In the genomic region with DNA sequence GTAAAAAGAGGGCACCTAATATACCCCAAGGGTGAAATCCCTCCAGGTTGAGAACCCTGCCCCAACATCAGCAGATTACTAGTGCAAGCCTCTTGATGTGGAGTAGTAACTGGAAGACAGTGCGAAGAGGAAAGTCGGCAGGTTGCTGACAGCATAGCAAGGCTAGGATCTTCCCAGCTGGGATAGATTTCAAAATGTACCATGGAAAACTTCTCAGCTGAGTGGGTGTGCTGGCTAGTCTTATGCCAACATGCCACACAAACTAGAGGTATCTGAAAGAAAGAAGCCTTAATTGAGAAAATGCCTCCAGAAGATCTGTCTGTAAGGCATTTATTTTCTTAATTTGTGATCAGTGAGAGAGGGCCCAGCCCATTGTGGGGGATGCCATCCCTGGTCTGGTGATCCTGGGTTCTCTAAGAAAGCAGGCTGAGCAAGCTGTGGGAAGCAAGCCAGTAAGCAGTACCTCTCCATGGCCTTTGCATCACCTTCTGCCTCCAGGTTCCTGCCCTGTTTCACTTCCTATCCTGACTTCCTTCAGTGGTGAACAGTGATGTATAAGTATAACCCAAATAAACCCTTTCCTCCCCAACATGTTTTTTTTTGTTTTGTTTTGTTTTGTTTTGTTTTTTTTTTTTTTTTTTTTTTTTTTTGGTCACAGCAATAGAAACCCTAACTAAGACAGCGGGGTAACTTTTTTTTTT, we compare ENCODE assay signal across 32 mouse cellular contexts. TPM values are rescaled to one million over a fixed set of nuclear protein-coding genes. Genes with fewer than 3 reads are reported as not detected.
DNase-seq lines count a peak whose midpoint lies in the region; ATAC-seq lines count a peak whose summit lies in the region.
"Had no signal": no experiment of that assay in that cellular context is flagged by ENCODE, and none has a peak within 500 bp of the region (broad histone marks: within the 10 kb centered on the region; RNA-seq: fewer than 3 reads in every experiment).

No protein-coding gene starts in this region.

- H3K27ac ChIP-seq in midbrain, embryonic 14.5 days (replicated peaks; ENCODE audit: low read depth, low read length): no peak overlapping the region
- H3K27ac ChIP-seq: hindbrain, embryonic 14.5 days; liver, embryonic 14.5 days; macrophage; midbrain, embryonic 10.5 days; neural tube, embryonic 13.5 days had no signal

- 96% methylated on average over 3 of the region's 3 CpGs for WGBS in midbrain, embryonic 14.5 days

- peak; percentile 84 for ATAC-seq in megakaryocyte, adult 5-6 weeks (ENCODE audit: poor library complexity, severe bottlenecking)
- ATAC-seq in midbrain, embryonic 14.5 days (ENCODE audit: low FRiP score, low TSS enrichment): no peak
- no peak for ATAC-seq in activated CD4-positive, CD25-positive, alpha-beta regulatory T cell, adult 4 months
- ATAC-seq: forebrain, postnatal 0 days; intestine, postnatal 0 days; midbrain, embryonic 16.5 days; Patski had no signal

- no peaks in the 10 kb centered on the region for H3K9me3 ChIP-seq in midbrain, embryonic 14.5 days (ENCODE audit: control insufficient read depth, low read length)
- H3K9me3 ChIP-seq: heart, embryonic 12.5 days; midbrain, embryonic 10.5 days; neural tube, embryonic 13.5 days had no signal

- H3K4me3 ChIP-seq in midbrain, embryonic 14.5 days (replicated peaks; ENCODE audit: low read depth, low read length): no peak overlapping the region
- H3K4me3 ChIP-seq: erythroblast, embryonic 14.5 days; heart, embryonic 12.5 days; midbrain, embryonic 10.5 days; myocyte; neural tube, embryonic 13.5 days had no signal

- no peak overlapping the region for H3K4me2 ChIP-seq in midbrain, embryonic 14.5 days (ENCODE audit: low read length)
- H3K4me2 ChIP-seq: heart, embryonic 12.5 days; hindbrain, embryonic 14.5 days; neural tube, embryonic 13.5 days had no signal

- H3K9ac ChIP-seq in midbrain, embryonic 14.5 days (replicated peaks; ENCODE audit: low read length): no peak overlapping the region
- H3K9ac ChIP-seq: forebrain, postnatal 0 days; heart, embryonic 12.5 days; hindbrain, embryonic 14.5 days; liver, embryonic 14.5 days; neural tube, embryonic 13.5 days had no signal

- DNase-seq in layer of hippocampus, adult 9-10 months (ENCODE audit: low spot score): peak; percentile 15
- DNase-seq in layer of hippocampus, adult 9-11 months: no peak
- peak; percentile 38 to 42 for DNase-seq in spleen, postnatal 36 days (ENCODE audit: low spot score in 2 of 2)
- no peak for DNase-seq in spleen, postnatal 14 days (ENCODE audit: low spot score in 2 of 2)
- DNase-seq in midbrain, embryonic 14.5 days: no peak
- DNase-seq in heart, adult 9 months (ENCODE audit: low spot score in 2 of 2): no peak
- DNase-seq: adrenal gland, postnatal 14 days; cerebellum, adult 11-12 months; cerebellum, adult 9-11 months; forebrain, postnatal 0 days; gastrocnemius, postnatal 14 days; heart, adult 18-20 months; kidney, adult 9 months; kidney, postnatal 10 days; liver; lung, adult 2 months; lung, postnatal 10 days; retina, postnatal 1 day; thymus, postnatal 14 days had no signal

- no peaks in the 10 kb centered on the region for H3K27me3 ChIP-seq in midbrain, embryonic 14.5 days (ENCODE audit: control insufficient read depth, insufficient read depth, low read length)
- H3K27me3 ChIP-seq: heart, embryonic 12.5 days; neural tube, embryonic 13.5 days had no signal

- no peaks in the 10 kb centered on the region for H3K4me1 ChIP-seq in midbrain, embryonic 14.5 days (ENCODE audit: control insufficient read depth, insufficient read depth, low read length)
- H3K4me1 ChIP-seq: heart, embryonic 12.5 days; midbrain, embryonic 10.5 days; neural tube, embryonic 13.5 days had no signal

- H3K36me3 ChIP-seq in midbrain, embryonic 14.5 days (ENCODE audit: control insufficient read depth, insufficient read depth, low read length): no peaks in the 10 kb centered on the region
- H3K36me3 ChIP-seq: heart, embryonic 12.5 days; midbrain, embryonic 10.5 days; neural tube, embryonic 13.5 days had no signal

RNA-seq across cellular contexts. Expression of gene Cul3, which starts 31.1 kb away (rescaled TPM):
- 185 and 192 TPM in 2 replicates for total RNA-seq in megakaryocyte, adult 5-6 weeks (2015)
- 317 and 389 TPM in 2 replicates for total RNA-seq in megakaryocyte, adult 5-6 weeks (2017)
- 62.5 and 68.4 TPM in 2 replicates for polyA plus RNA-seq in midbrain, embryonic 14.5 days (2014; fragmentation: Nextera tagmentation; extraction: Ambion mirVana)
- polyA plus RNA-seq in activated CD4-positive, CD25-positive, alpha-beta regulatory T cell, adult 4 months (2017; shearing (Covaris generic)): 10 to 100 TPM; 33.8 to 49.2 TPM

Comparison
In these comparisons a context has a peak if more than half of its experiments do, and no peak if none do; other contexts are left out.
1. DNase-seq: peak in layer of hippocampus, adult 9-10 months (single experiment) and spleen, postnatal 36 days (2 of 2); none in layer of hippocampus, adult 9-11 months (single experiment), spleen, postnatal 14 days (0 of 2), midbrain, embryonic 14.5 days (single experiment) and heart, adult 9 months (0 of 2).